Mouse (Mus musculus) forebrain, embryonic 13.5 days (tissue): Measurements from ENCODE around the gene Spag8. TPM values are rescaled to one million over a fixed set of nuclear protein-coding genes. Genes with fewer than 3 reads are reported as not detected.

ENCODE experiments used
- ATAC-seq: fragments of 200-750 bp; cut with Nextera tagmentation; 2 replicates; pipeline ENCODE4 v1.8.0; 2017
- H3K27ac ChIP-seq: fragments of 300-500 bp; sonication (generic); 2 replicates; pipeline ENCODE4 v1.5.1; 2015; ENCODE audit warnings: inconsistent platforms, mild to moderate bottlenecking, moderate library complexity
- H3K27me3 ChIP-seq: fragments of 300-500 bp; sonication (generic); 2 replicates; pipeline ENCODE4 v1.6.1; 2015; ENCODE audit warnings: mild to moderate bottlenecking, inconsistent platforms
- H3K36me3 ChIP-seq: fragments of 300-500 bp; sonication (generic); 2 replicates; pipeline ENCODE4 v1.6.1; 2015; ENCODE audit warnings: mild to moderate bottlenecking, inconsistent platforms; ENCODE audit not compliant: poor library complexity, severe bottlenecking
- H3K4me1 ChIP-seq: fragments of 300-500 bp; sonication (generic); 2 replicates; pipeline ENCODE4 v1.6.1; 2015; ENCODE audit warnings: inconsistent platforms
- H3K4me2 ChIP-seq: fragments of 300-500 bp; sonication (generic); 2 replicates; pipeline ENCODE4 v1.6.1; 2015; ENCODE audit warnings: inconsistent platforms, mild to moderate bottlenecking, moderate library complexity
- H3K4me3 ChIP-seq: fragments of 300-500 bp; sonication (generic); 2 replicates; pipeline ENCODE4 v1.5.1; 2015; ENCODE audit warnings: mild to moderate bottlenecking, inconsistent platforms
- H3K9ac ChIP-seq: fragments of 300-500 bp; sonication (generic); 2 replicates; pipeline ENCODE4 v1.6.1; 2015; ENCODE audit warnings: mild to moderate bottlenecking, inconsistent platforms
- H3K9me3 ChIP-seq: fragments of 300-500 bp; sonication (generic); replicated peaks from 2 replicates; pipeline ENCODE4 v1.6.1; 2016; ENCODE audit warnings: inconsistent platforms
- WGBS: fragments of 180-500 bp; shearing (Covaris S2); methylation state at CpG from one replicate; pipeline ENCODE4 v1.1.7; 2015; 5-methylcytosine and 5-hydroxymethylcytosine counted together
- polyA plus RNA-seq: library from polyadenylated mRNA; unstranded; fragments of >200 nt; fragmentation: Nextera tagmentation; extraction: Ambion mirVana; gene quantifications from 2 replicates; pipeline ENCODE4 v1.2.1, GENCODE M21; 2015

Spag8 gene
- 3.9 and 6.8 TPM in 2 replicates for polyA plus RNA-seq

GRCm38 (mm10) chr4:43653161-43654015 lies at the start of gene Spag8:
Gene Spag8 (minus strand): TSS chr4:43653594.
- peak within 1 kb of the TSS; percentile 49 for H3K4me2 ChIP-seq
- WGBS: 16% methylated on average over 24 of the region's 24 CpGs
- H3K4me1 ChIP-seq: peaks cover 16% of the 10 kb centered on the region
- peaks cover 16% of the 10 kb centered on the region for H3K36me3 ChIP-seq
- H3K27me3 ChIP-seq: no peaks in the 10 kb centered on the region
- H3K9ac ChIP-seq: peak within 1 kb of the TSS; percentile 27; the same call in 1 of the 2 replicates
- peak within 1 kb of the TSS; percentile 29 for H3K4me3 ChIP-seq
- no peak for ATAC-seq
- 0 out of 2 replicates have a peak, but pooled peaks cover 8% of the 10 kb centered on the region for H3K9me3 ChIP-seq
- no peak within 1 kb of the TSS for H3K27ac ChIP-seq

DNA sequence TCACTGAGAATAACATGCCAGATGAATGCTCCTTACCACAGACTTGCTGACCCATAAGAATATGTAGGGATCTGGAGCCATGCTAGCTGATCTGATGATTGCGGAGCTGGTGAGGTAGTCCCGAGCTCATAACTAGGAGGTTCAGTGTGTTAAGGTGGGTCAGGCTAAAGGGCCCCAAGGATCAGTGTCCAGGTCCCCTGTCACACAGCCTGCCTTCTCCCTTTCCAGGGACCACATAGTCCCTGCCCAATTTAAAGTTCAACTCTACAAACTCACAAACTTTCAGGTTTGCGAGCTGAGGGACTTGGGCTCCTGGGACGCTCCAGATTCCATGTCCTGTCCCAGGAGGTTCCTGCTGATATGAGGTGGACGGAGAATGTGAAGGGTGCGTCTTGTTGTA lies 47.3 kb upstream of the Spag8 start, which contains the start of gene Olfr70:
TSS of gene Olfr70 (minus strand) at position 101 of the 400 bp plus-strand sequence.
- ATAC-seq: no peak

GRCm38 (mm10) chr4:43696561-43696960 lies 43.2 kb upstream of the Spag8 start:
- Histone ChIP-seq H3K27ac (no peak overlapping the region), H3K4me1 (no peaks in the 10 kb centered on the region), H3K4me2 (no peak overlapping the region), H3K4me3 (no peak overlapping the region), H3K9ac (no peak overlapping the region), H3K36me3 (0 out of 2 replicates have a peak, but pooled peaks cover 5% of the 10 kb centered on the region), H3K27me3 (no peaks in the 10 kb centered on the region), H3K9me3 (no peaks in the 10 kb centered on the region)
- ATAC-seq: 0 out of 2 replicates have a peak, but pooled peaks have one; percentile 16
- WGBS: 82% methylated on average over 13 of the region's 13 CpGs

More for the DNA sequence above, 47.3 kb upstream of the Spag8 start, which contains the start of gene Olfr70:
- Histone ChIP-seq H3K9me3 (no peaks in the 10 kb centered on the region), H3K4me2 (no peak within 1 kb of the TSS), H3K9ac (no peak within 1 kb of the TSS), H3K36me3 (no peaks in the 10 kb centered on the region), H3K4me1 (no peaks in the 10 kb centered on the region), H3K27me3 (no peaks in the 10 kb centered on the region), H3K4me3 (no peak within 1 kb of the TSS), H3K27ac (no peak within 1 kb of the TSS)
- 93% methylated on average over 6 of the region's 6 CpGs for WGBS

DNA sequence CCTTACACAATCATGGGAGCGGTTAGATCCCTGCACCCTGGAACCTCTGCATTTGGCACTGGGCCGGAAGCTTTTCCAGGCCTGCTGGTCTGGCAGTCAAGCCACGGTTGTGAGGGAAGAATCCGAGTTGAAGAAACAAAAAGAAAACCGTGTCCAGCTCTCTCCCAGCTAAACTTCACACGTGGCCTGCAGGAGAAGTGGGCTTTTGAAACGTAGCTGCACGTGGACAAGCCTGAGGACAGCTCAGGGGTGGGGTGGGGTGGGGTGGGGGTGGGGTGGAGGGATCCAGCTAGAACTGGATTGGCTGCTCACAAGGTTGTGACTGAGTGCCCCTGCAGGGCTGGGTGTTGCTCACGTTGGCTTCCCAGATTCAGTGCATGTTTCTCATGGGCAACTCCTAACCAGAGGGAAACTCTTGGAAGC lies 41.9 kb upstream of the Spag8 start:
- Histone ChIP-seq H3K4me2 (no peak overlapping the region), H3K9me3 (no peaks in the 10 kb centered on the region), H3K36me3 (peaks cover 14% of the 10 kb centered on the region), H3K27me3 (no peaks in the 10 kb centered on the region), H3K4me1 (no peaks in the 10 kb centered on the region), H3K9ac (no peak overlapping the region), H3K4me3 (no peak overlapping the region), H3K27ac (no peak overlapping the region)
- WGBS: 34% methylated on average over 9 of the region's 9 CpGs
- no peak for ATAC-seq

GRCm38 (mm10) chr4:43694439-43695248 lies 41.2 kb upstream of the Spag8 start:
- H3K4me3 ChIP-seq: no peak overlapping the region

DNA sequence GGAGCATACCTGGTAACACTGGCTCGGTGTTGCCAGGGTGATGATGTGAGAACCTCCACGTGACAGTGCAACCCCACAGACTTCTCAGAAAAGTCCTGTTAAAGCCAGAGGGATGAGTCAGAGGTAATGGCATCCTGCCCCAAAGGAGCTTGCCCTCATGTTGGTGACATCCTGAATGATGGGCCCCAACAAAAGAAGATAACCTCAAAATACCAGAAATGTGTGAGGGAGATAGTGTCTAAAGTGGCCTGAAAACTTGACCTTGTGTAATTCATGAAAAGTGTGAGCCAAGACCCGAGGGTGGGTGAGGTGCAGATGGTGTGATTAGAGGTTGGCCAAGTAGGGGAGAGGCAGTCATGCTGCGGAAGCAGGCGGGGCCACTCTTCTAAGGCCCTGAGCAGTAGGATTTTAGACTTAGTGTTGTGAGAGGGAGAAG lies 40.4 kb upstream of the Spag8 start:
- WGBS: 82% methylated on average over 5 of the region's 5 CpGs

More at GRCm38 (mm10) chr4:43694439-43695248, 41.2 kb upstream of the Spag8 start:
- WGBS: 84% methylated on average over 1 of the region's 1 CpGs
- Histone ChIP-seq H3K4me2 (no peak overlapping the region), H3K27ac (no peak overlapping the region), H3K27me3 (no peaks in the 10 kb centered on the region), H3K9ac (no peak overlapping the region), H3K4me1 (no peaks in the 10 kb centered on the region), H3K9me3 (no peaks in the 10 kb centered on the region), H3K36me3 (peaks cover 20% of the 10 kb centered on the region)
- ATAC-seq: no peak

GRCm38 (mm10) chr4:43691026-43691425 lies 37.6 kb upstream of the Spag8 start:
- Histone ChIP-seq H3K27me3 (no peaks in the 10 kb centered on the region), H3K36me3 (peaks cover 54% of the 10 kb centered on the region), H3K4me3 (no peak overlapping the region), H3K4me2 (no peak overlapping the region), H3K27ac (no peak overlapping the region), H3K9ac (no peak overlapping the region), H3K4me1 (no peaks in the 10 kb centered on the region), H3K9me3 (no peaks in the 10 kb centered on the region)
- no peak for ATAC-seq
- WGBS: 82% methylated on average over 5 of the region's 5 CpGs

More for the DNA sequence above, 40.4 kb upstream of the Spag8 start:
- Histone ChIP-seq H3K9me3 (no peaks in the 10 kb centered on the region), H3K4me1 (no peaks in the 10 kb centered on the region), H3K4me3 (no peak overlapping the region), H3K4me2 (no peak overlapping the region), H3K27me3 (no peaks in the 10 kb centered on the region), H3K36me3 (peaks cover 28% of the 10 kb centered on the region), H3K27ac (no peak overlapping the region), H3K9ac (no peak overlapping the region)
- ATAC-seq: no peak

- no peaks in the 10 kb centered on the region for H3K27me3 ChIP-seq
- no peak for ATAC-seq
- WGBS: 94% methylated on average over 17 of the region's 17 CpGs
- H3K4me3 ChIP-seq: no peak overlapping the region
- H3K4me2 ChIP-seq: no peak overlapping the region
- no peaks in the 10 kb centered on the region for H3K9me3 ChIP-seq
- no peak overlapping the region for H3K9ac ChIP-seq
- H3K36me3 ChIP-seq: peaks cover 64% of the 10 kb centered on the region
- no peak overlapping the region for H3K27ac ChIP-seq
- no peaks in the 10 kb centered on the region for H3K4me1 ChIP-seq
Measured at GRCm38 (mm10) chr4:43690021-43690420, 36.6 kb upstream of the Spag8 start.

GRCm38 (mm10) chr4:43679416-43680043 lies 26.1 kb upstream of the Spag8 start:
- no peak for ATAC-seq
- H3K4me1 ChIP-seq: no peaks in the 10 kb centered on the region
- H3K27me3 ChIP-seq: no peaks in the 10 kb centered on the region
- no peak overlapping the region for H3K9ac ChIP-seq
- 95% methylated on average over 7 of the region's 7 CpGs for WGBS
- H3K27ac ChIP-seq: no peak overlapping the region
- H3K4me3 ChIP-seq: no peak overlapping the region
- no peaks in the 10 kb centered on the region for H3K9me3 ChIP-seq
- H3K4me2 ChIP-seq: no peak overlapping the region
- H3K36me3 ChIP-seq: peaks cover 96% of the 10 kb centered on the region

DNA sequence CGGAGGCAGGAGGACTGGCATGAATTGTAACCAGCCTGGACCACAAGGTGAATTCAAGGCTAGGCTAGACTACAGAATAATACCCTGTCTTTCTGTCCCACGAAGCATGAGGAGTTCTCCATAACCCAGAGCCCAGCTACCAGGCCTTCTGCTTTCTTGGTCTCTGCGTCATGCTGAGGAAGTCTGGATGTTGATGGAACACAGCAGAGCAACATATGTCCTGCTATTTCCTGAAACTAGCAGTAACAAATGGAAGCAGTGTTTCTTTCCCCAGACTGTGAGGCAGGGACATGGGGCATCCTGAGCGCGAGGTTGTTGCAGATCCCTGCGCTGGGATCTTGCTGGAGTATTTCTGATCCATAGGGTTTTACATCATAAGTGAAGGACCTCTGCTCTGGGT lies 25.1 kb upstream of the Spag8 start:
- H3K36me3 ChIP-seq: peaks cover 95% of the 10 kb centered on the region
- WGBS: 88% methylated on average over 6 of the region's 6 CpGs
- no peak overlapping the region for H3K4me3 ChIP-seq
- H3K9me3 ChIP-seq: no peaks in the 10 kb centered on the region
- H3K27ac ChIP-seq: no peak overlapping the region
- ATAC-seq: no peak
- no peaks in the 10 kb centered on the region for H3K4me1 ChIP-seq
- no peak overlapping the region for H3K9ac ChIP-seq
- H3K27me3 ChIP-seq: no peaks in the 10 kb centered on the region
- no peak overlapping the region for H3K4me2 ChIP-seq

- no peak overlapping the region for H3K4me2 ChIP-seq
- no peaks in the 10 kb centered on the region for H3K9me3 ChIP-seq
- H3K4me3 ChIP-seq: no peak overlapping the region
- H3K27ac ChIP-seq: no peak overlapping the region
- H3K4me1 ChIP-seq: peaks cover 20% of the 10 kb centered on the region
- H3K36me3 ChIP-seq: peaks cover 67% of the 10 kb centered on the region
- ATAC-seq: no peak
- WGBS: 77% methylated on average over 4 of the region's 4 CpGs
- no peak overlapping the region for H3K9ac ChIP-seq
- H3K27me3 ChIP-seq: no peaks in the 10 kb centered on the region
Measured at GRCm38 (mm10) chr4:43675608-43676007, 22.2 kb upstream of the Spag8 start.
